Mouse (Mus musculus) thymus, postnatal 10 days (tissue): ENCODE results near the gene AL732309.1.

Experiments used
- DNase-seq, 2 experiments: peaks; one replicate each; pipeline ENCODE4 v3.0.0; 2021; ENCODE audit warnings: low spot score in 2 of 2

AL732309.1 gene

DNA sequence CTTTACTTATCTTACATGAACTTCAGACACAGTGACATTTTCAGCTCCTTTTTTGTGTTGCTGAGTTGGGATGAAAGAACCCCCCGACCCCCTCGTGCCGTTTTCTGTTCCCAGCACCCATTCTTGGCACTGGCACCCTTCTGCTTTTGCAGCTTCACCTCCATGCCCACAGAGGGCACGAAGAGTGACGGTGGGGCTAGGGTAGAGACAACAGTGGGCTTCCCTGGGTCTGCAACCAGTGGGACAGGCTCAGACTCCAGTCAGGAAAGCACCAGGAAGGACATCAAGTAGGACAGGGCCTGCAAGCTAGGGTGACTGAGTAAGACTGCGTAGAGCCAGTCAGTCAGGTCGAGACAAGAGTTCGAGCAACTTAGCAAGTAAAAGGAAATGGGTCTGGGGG lies 6.4 kb downstream of the AL732309.1 start:
- no peak for DNase-seq

GRCm38 (mm10) chr2:25239766-25240165 lies 6.9 kb downstream of the AL732309.1 start:
- DNase-seq = no peak

DNA sequence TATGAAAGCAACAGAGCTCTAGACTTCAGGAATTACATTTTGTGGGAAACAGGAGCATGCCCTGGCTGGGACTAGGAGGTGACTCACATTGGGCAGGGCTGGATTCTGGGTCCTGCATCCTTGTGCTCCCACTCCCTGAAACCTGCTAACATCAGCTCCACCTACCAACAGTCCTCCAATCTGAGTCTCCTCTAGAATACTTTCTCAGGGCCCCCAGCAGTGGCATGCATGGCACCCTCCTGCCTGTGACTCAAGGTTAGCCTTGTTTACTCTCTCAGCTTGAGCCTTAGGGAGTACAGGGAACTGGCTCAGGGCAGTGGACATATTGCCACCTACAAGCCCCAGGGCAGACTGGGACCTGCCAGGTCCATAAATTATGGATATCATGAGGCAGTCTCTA lies 8.6 kb downstream of the AL732309.1 start:
- DNase-seq = no peak

- DNase-seq = no peak
These were observed 9.1 kb downstream of the AL732309.1 start for GRCm38 (mm10) chr2:25237522-25237921.

- DNase-seq = no peak
These were observed 10.0 kb downstream of the AL732309.1 start, which contains the start of gene Rnf224 for GRCm38 (mm10) chr2:25236614-25237013. TSS of gene Rnf224 (minus strand) at chr2:25236787.

DNA sequence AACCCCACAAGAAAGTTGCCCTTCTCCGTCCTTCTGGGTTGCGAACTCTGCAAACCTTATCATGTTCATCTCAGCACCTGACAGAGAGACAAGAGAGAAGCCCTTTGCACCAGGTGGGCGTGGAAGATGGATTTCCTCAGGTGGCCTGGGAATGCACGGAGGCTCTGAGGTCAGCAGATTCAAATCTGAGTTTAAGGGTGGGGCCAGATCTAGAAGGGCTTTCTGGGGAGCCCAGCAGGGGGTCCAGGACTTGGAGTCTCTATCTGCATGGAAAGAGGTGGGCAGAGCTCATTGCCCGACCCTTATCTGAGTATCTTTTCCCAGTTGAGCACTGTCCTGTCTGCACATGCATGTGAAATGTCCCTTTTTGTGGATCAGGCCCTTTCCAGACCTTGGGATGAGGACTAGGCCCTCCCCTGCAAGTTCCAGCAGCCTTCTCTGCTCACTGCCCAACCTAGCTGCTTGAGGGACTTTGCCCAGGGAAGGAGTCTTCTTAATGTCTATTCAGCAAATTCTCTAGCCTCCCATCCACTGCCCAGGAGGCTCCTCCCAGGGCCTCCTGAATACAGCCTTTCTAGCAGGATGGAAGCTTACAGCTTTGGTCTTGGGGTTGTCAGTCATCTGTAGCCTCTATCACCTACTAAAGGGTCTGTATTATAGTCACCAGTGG lies 12.0 kb downstream of the AL732309.1 start:
- no peak for DNase-seq

DNA sequence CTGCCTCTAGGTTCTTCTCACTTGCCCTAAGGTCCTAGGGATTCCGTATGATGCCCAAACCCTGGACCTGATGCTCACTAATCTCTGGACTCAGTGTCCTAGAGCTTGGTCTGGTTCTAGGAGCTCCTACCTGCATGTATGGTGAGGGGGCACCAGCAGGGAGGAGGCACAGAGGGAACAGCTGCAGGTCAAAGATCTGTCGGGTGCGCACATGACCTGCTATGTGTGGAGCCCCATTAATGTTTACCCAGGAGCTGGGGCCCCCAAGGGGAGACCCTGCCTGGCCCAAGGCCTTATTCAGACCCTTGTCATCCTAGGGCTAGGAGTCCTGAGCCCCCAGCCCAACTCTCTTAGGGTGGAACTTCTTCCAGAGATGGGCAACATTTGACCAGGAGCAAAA lies 12.6 kb downstream of the AL732309.1 start, which contains the start of gene Slc34a3:
TSS of gene Slc34a3 (minus strand) at position 315 of the 400 bp plus-strand sequence.
- DNase-seq = no peak

GRCm38 (mm10) chr2:25233421-25233820 lies 13.2 kb downstream of the AL732309.1 start:
- DNase-seq = no peak

- no peak for DNase-seq
These were observed 15.6 kb downstream of the AL732309.1 start for GRCm38 (mm10) chr2:25231038-25231437.

DNA sequence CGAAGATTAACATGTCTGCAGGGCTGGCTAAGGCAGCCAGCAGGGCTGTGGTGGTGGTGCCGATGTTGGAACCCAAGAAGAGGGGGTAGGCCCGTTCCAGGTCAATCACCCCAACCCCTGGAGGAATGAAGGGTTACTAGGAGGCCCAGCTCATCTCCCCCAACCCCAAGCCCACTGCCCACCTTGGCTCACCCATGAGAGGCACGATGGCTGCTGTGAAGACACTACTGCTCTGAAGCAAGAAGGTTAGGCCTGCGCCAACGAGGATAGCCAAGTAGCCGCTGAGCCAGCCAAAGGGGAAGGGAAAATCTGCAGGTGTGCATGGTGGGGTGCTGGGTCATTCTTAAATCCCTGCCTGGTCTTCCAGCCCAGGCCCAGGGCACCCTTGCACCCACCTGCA lies 16.1 kb downstream of the AL732309.1 start:
- no peak for DNase-seq

- DNase-seq = no peak
These were observed 17.1 kb downstream of the AL732309.1 start for GRCm38 (mm10) chr2:25229582-25229981.

- peak in 1 of 2 experiments; percentile 12 for DNase-seq
These were observed 17.6 kb downstream of the AL732309.1 start for GRCm38 (mm10) chr2:25228995-25229530.

GRCm38 (mm10) chr2:25228431-25228889 lies 18.2 kb downstream of the AL732309.1 start:
- peak; percentile 78 to 93 for DNase-seq

GRCm38 (mm10) chr2:25227406-25227805 lies 19.3 kb downstream of the AL732309.1 start:
- DNase-seq = no peak

DNA sequence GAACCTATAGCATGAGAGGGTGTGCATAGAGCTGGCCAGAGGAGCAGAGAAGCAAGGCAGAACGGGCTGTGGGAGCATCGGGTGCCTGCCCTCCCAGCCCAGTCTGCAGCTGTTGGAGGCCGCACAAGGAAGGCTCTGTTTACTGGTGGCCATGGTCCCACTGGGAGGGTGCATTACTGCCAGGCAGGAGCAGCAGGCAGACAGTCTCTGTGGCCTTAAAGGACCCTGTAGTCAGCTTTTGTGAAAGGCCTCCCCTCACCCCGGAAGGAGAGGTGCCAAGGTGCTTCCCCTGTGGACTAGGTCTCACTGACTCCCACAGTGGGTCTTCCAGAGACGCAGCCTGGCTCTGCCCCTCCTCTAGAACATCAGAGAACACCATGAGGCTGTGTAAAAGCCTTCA lies 19.8 kb downstream of the AL732309.1 start:
- DNase-seq = no peak

- DNase-seq = no peak
These were observed 20.8 kb downstream of the AL732309.1 start for GRCm38 (mm10) chr2:25225811-25226379.

GRCm38 (mm10) chr2:25224766-25225752 lies 21.6 kb downstream of the AL732309.1 start:
- peak; percentile 95 to 99 for DNase-seq

DNA sequence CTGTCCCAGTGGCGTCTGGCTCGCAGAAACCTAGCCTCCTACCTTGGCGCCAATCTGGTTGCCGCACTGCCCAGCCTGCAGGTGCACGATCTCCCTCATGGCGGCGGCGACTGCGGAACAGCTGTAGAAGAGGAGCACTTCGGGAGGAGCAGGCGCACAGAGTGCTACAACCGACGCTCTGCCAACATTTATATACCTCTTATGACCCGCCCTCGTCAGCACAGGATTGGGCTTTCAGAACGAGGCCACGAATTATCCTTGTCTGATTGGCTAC lies 22.2 kb downstream of the AL732309.1 start, which contains the start of gene Tubb4b:
TSS of gene Tubb4b (minus strand) at position 211 of the 274 bp plus-strand sequence.
- DNase-seq = no peak

GRCm38 (mm10) chr2:25223681-25224491 lies 22.8 kb downstream of the AL732309.1 start:
- peak; percentile 76 to 78 for DNase-seq

- no peak for DNase-seq
These were observed 25.3 kb downstream of the AL732309.1 start for GRCm38 (mm10) chr2:25221331-25221772.

- DNase-seq = no peak
These were observed 28.2 kb downstream of the AL732309.1 start, which contains the start of gene Fam166a for GRCm38 (mm10) chr2:25218445-25218844. TSS of gene Fam166a (plus strand) at chr2:25218745.
